Mouse (Mus musculus) left cerebral cortex, postnatal 10 days (tissue): ENCODE measurements around the gene Arhgef7. TPM values are rescaled to one million over a fixed set of nuclear protein-coding genes. Genes with fewer than 3 reads are reported as not detected.

Experiments used
- DNase-seq, 2 experiments: peaks; one replicate each; pipeline ENCODE4 v3.0.0; 2021 to 2022; ENCODE audit warnings: low spot score in 2 of 2, mixed read lengths in 1 of 2; ENCODE audit errors: extremely low spot score in 1 of 2
- intact Hi-C: fragments of 180-260 bp; cut with DNase I; formaldehyde crosslinking; loops from one replicate; pipeline ENCODE4 v1.15.1; 2025
- total RNA-seq, 2 experiments: library from RNA; stranded (reverse); gene quantifications; 2 replicates each; pipeline ENCODE4 v1.2.3; 2021

The Arhgef7 gene
- total RNA-seq, 2 experiments from 2014 or later: 182 to 189 TPM

GRCm38 (mm10) chr8:11815206-11815605 is 87.7 kb downstream of the Arhgef7 start:
- DNase-seq: no peak
- intact Hi-C loops: no loop called here

- DNase-seq: no peak
- intact Hi-C loops: no loop called here
Observed at GRCm38 (mm10) chr8:11820136-11820535, 92.6 kb downstream of the Arhgef7 start.

- intact Hi-C loops: no loop called here
- DNase-seq: no peak
Observed at GRCm38 (mm10) chr8:11820568-11820967, 93.0 kb downstream of the Arhgef7 start.

GRCm38 (mm10) chr8:11821451-11822206 is 94.1 kb downstream of the Arhgef7 start:
- intact Hi-C loops: no loop called here
- DNase-seq: no peak

- intact Hi-C loops: no loop called here
- DNase-seq: no peak
Observed at GRCm38 (mm10) chr8:11822550-11823060, 95.1 kb downstream of the Arhgef7 start.

- no peak for DNase-seq
- intact Hi-C loops: loop anchor here (2.0 kb wide), 1 partner anchor 17 kb away; no protein-coding TSS in a partner anchor
Observed at GRCm38 (mm10) chr8:11825756-11826155, 98.2 kb downstream of the Arhgef7 start.

GRCm38 (mm10) chr8:11827312-11827711 is 99.8 kb downstream of the Arhgef7 start:
- DNase-seq: no peak
- intact Hi-C loops: loop anchor here (2.0 kb wide), 1 partner anchor 15 kb away; no protein-coding TSS in a partner anchor

- no peak for DNase-seq
- intact Hi-C loops: no loop called here
Observed at GRCm38 (mm10) chr8:11830214-11831046, 102.9 kb downstream of the Arhgef7 start.

GRCm38 (mm10) chr8:11831174-11831573 is 103.7 kb downstream of the Arhgef7 start:
- intact Hi-C loops: no loop called here
- DNase-seq: no peak

GRCm38 (mm10) chr8:11831939-11832338 is 104.4 kb downstream of the Arhgef7 start:
- intact Hi-C loops: no loop called here

GRCm38 (mm10) chr8:11833157-11833556 is 105.6 kb downstream of the Arhgef7 start:
- intact Hi-C loops: no loop called here
- no peak for DNase-seq

More at GRCm38 (mm10) chr8:11831939-11832338, 104.4 kb downstream of the Arhgef7 start:
- DNase-seq: no peak

- intact Hi-C loops: no loop called here
- no peak for DNase-seq
Observed at GRCm38 (mm10) chr8:11834200-11834599, 106.7 kb downstream of the Arhgef7 start.

- intact Hi-C loops: no loop called here
- DNase-seq: no peak
Observed at GRCm38 (mm10) chr8:11834691-11835090, 107.2 kb downstream of the Arhgef7 start.

- no peak for DNase-seq
- intact Hi-C loops: no loop called here
Observed at GRCm38 (mm10) chr8:11840174-11840573, 112.7 kb downstream of the Arhgef7 start, which contains the start of gene Tex29. Gene Tex29, plus strand, starts transcription at chr8:11840474.

- peak in 1 of 2 experiments; percentile 41 for DNase-seq
- intact Hi-C loops: no loop called here
Observed at GRCm38 (mm10) chr8:11841571-11841970, 114.0 kb downstream of the Arhgef7 start.

- intact Hi-C loops: loop anchor here (2.0 kb wide), 1 partner anchor 16 kb away; no protein-coding TSS in a partner anchor
Observed at GRCm38 (mm10) chr8:11842757-11843156, 115.2 kb downstream of the Arhgef7 start.

GRCm38 (mm10) chr8:11843677-11844315 is 116.3 kb downstream of the Arhgef7 start:
- intact Hi-C loops: loop anchor here (2.0 kb wide), 1 partner anchor 17 kb away; no protein-coding TSS in a partner anchor
- no peak for DNase-seq

More at GRCm38 (mm10) chr8:11842757-11843156, 115.2 kb downstream of the Arhgef7 start:
- no peak for DNase-seq

GRCm38 (mm10) chr8:11844316-11844685 is 116.8 kb downstream of the Arhgef7 start:
- intact Hi-C loops: no loop called here
- no peak for DNase-seq

- intact Hi-C loops: no loop called here
- no peak for DNase-seq
Observed at GRCm38 (mm10) chr8:11846807-11847206, 119.3 kb downstream of the Arhgef7 start.
